Mouse (Mus musculus) neural tube, embryonic 10.5 days (tissue): ENCODE data around the gene Vmn1r61.

ENCODE experiments used
- DNase-seq: peaks from one replicate; pipeline ENCODE4 v3.0.0-alpha.2; 2017; ENCODE audit warnings: low spot score; ENCODE audit errors: extremely low spot score

The Vmn1r61 gene

DNA sequence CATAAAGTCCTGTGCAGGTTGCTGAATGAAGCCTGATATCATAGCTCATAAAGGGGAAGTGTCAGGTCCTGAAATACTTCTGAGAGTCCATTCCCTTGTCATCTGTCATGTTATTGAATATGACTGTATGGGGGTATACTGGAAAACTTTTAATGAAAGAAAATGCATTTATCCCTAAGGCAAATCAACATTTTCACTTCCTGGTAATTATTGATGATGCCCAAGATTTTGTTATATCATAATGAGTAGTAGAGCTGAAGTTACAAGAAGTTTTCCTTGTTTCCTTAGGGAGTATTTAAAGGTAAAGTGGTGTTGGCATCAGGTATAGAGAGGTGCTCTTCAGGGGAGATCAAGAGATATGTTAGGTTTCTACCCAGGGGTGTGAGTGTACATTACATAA lies at the start of gene Vmn1r61:
Gene Vmn1r61, minus strand, starts transcription at position 101 of the 400 bp plus-strand sequence.
- DNase-seq: no peak
